Mouse (Mus musculus) hindbrain, embryonic 10.5 days (tissue): Measurements from ENCODE around the gene Utrn. TPM values are rescaled to one million over a fixed set of nuclear protein-coding genes. Genes with fewer than 3 reads are reported as not detected.

Experiments
- DNase-seq: peaks from one replicate; pipeline ENCODE4 v3.0.0-alpha.2; 2017; ENCODE audit warnings: low spot score
- H3K27ac ChIP-seq: fragments of 300-500 bp; sonication (generic); 2 replicates; pipeline ENCODE4 v1.5.1; 2016; ENCODE audit warnings: mild to moderate bottlenecking, moderate library complexity
- H3K27me3 ChIP-seq: fragments of 300-500 bp; sonication (generic); 2 replicates; pipeline ENCODE4 v1.6.1; 2016; ENCODE audit warnings: mild to moderate bottlenecking; ENCODE audit not compliant: poor library complexity, insufficient read depth, severe bottlenecking
- H3K36me3 ChIP-seq: fragments of 300-500 bp; sonication (generic); 2 replicates; pipeline ENCODE4 v1.6.1; 2016; ENCODE audit warnings: mild to moderate bottlenecking, moderate library complexity
- H3K4me1 ChIP-seq: fragments of 300-500 bp; sonication (generic); replicated peaks from 2 replicates; pipeline ENCODE4 v1.6.1; 2016; ENCODE audit warnings: mild to moderate bottlenecking
- H3K4me3 ChIP-seq: fragments of 300-500 bp; sonication (generic); 2 replicates; pipeline ENCODE4 v1.5.1; 2016; ENCODE audit warnings: mild to moderate bottlenecking, moderate library complexity
- H3K9me3 ChIP-seq: fragments of 300-500 bp; sonication (generic); 2 replicates; pipeline ENCODE4 v1.6.1; 2016; ENCODE audit warnings: mild to moderate bottlenecking, moderate library complexity
- WGBS: fragments of 180-500 bp; shearing (Covaris S2); methylation state at CpG from one replicate; pipeline ENCODE4 v1.1.7; 2016; 5-methylcytosine and 5-hydroxymethylcytosine counted together
- polyA plus RNA-seq: library from polyadenylated mRNA; unstranded; fragments of >200 nt; fragmentation: Nextera tagmentation; extraction: Ambion mirVana; gene quantifications from 2 replicates; pipeline ENCODE4 v1.2.1, GENCODE M21; 2016

The Utrn gene
- polyA plus RNA-seq, 1 experiment from 2014 or later = 38.7 TPM

GRCm38 (mm10) chr10:12575849-12576435, 293.2 kb downstream of the Utrn start:
- H3K4me1 ChIP-seq = peaks cover 47% of the 10 kb centered on the region
- H3K36me3 ChIP-seq = no peaks in the 10 kb centered on the region
- no peak for DNase-seq
- 85% methylated on average over 8 of the region's 8 CpGs for WGBS
- no peak overlapping the region for H3K4me3 ChIP-seq
- no peaks in the 10 kb centered on the region for H3K9me3 ChIP-seq
- H3K27me3 ChIP-seq = no peaks in the 10 kb centered on the region
- H3K27ac ChIP-seq = no peak overlapping the region

- no peak overlapping the region for H3K4me3 ChIP-seq
- no peaks in the 10 kb centered on the region for H3K36me3 ChIP-seq
- peaks cover 46% of the 10 kb centered on the region for H3K4me1 ChIP-seq
- WGBS = 57% methylated on average over 10 of the region's 10 CpGs
- H3K27ac ChIP-seq = no peak overlapping the region
- DNase-seq = no peak
- no peaks in the 10 kb centered on the region for H3K27me3 ChIP-seq
- H3K9me3 ChIP-seq = no peaks in the 10 kb centered on the region
Observed at GRCm38 (mm10) chr10:12574760-12575159, 294.4 kb downstream of the Utrn start.

GRCm38 (mm10) chr10:12573601-12574000, 295.6 kb downstream of the Utrn start:
- no peak for DNase-seq
- Histone ChIP-seq H3K4me1 (peaks cover 35% of the 10 kb centered on the region), H3K27ac (peak overlapping the region; percentile 62), H3K9me3 (no peaks in the 10 kb centered on the region), H3K27me3 (no peaks in the 10 kb centered on the region), H3K4me3 (peak overlapping the region; percentile 9; the same call in 1 of the 2 replicates), H3K36me3 (no peaks in the 10 kb centered on the region)
- WGBS = 3% methylated on average over 6 of the region's 6 CpGs

GRCm38 (mm10) chr10:12572759-12573158, 296.4 kb downstream of the Utrn start:
- Histone ChIP-seq H3K36me3 (no peaks in the 10 kb centered on the region), H3K4me3 (no peak overlapping the region), H3K27me3 (no peaks in the 10 kb centered on the region), H3K9me3 (no peaks in the 10 kb centered on the region), H3K4me1 (peaks cover 35% of the 10 kb centered on the region), H3K27ac (no peak overlapping the region)
- no peak for DNase-seq
- 5% methylated on average over 4 of the region's 4 CpGs for WGBS

- Histone ChIP-seq H3K9me3 (no peaks in the 10 kb centered on the region), H3K4me1 (no peaks in the 10 kb centered on the region), H3K27ac (no peak overlapping the region), H3K36me3 (no peaks in the 10 kb centered on the region), H3K27me3 (no peaks in the 10 kb centered on the region), H3K4me3 (no peak overlapping the region)
- DNase-seq = no peak
- WGBS = 80% methylated on average over 4 of the region's 4 CpGs
Observed at GRCm38 (mm10) chr10:12564425-12564824, 304.7 kb downstream of the Utrn start.

- peaks cover 9% of the 10 kb centered on the region for H3K4me1 ChIP-seq
- no peaks in the 10 kb centered on the region for H3K36me3 ChIP-seq
- no peak overlapping the region for H3K4me3 ChIP-seq
- no peaks in the 10 kb centered on the region for H3K27me3 ChIP-seq
- no peak overlapping the region for H3K27ac ChIP-seq
- no peaks in the 10 kb centered on the region for H3K9me3 ChIP-seq
- no peak for DNase-seq
- WGBS = 82% methylated on average over 5 of the region's 5 CpGs
Observed at GRCm38 (mm10) chr10:12558810-12559209, 310.4 kb downstream of the Utrn start.

- H3K27ac ChIP-seq = peak overlapping the region; percentile 53
- no peak overlapping the region for H3K4me3 ChIP-seq
- 62% methylated on average over 2 of the region's 2 CpGs for WGBS
- peaks cover 51% of the 10 kb centered on the region for H3K4me1 ChIP-seq
- DNase-seq = no peak
- H3K36me3 ChIP-seq = no peaks in the 10 kb centered on the region
- no peaks in the 10 kb centered on the region for H3K27me3 ChIP-seq
- no peaks in the 10 kb centered on the region for H3K9me3 ChIP-seq
Observed at GRCm38 (mm10) chr10:12554090-12554718, 315.0 kb downstream of the Utrn start.

- DNase-seq = no peak
- Histone ChIP-seq H3K9me3 (no peaks in the 10 kb centered on the region), H3K27me3 (no peaks in the 10 kb centered on the region), H3K27ac (peak overlapping the region; percentile 79), H3K4me1 (peaks cover 64% of the 10 kb centered on the region), H3K36me3 (no peaks in the 10 kb centered on the region), H3K4me3 (no peak overlapping the region)
- WGBS = 46% methylated on average over 5 of the region's 5 CpGs
Observed at GRCm38 (mm10) chr10:12552890-12553278, 316.3 kb downstream of the Utrn start.

- Histone ChIP-seq H3K4me1 (peaks cover 68% of the 10 kb centered on the region), H3K27me3 (no peaks in the 10 kb centered on the region), H3K36me3 (no peaks in the 10 kb centered on the region), H3K9me3 (no peaks in the 10 kb centered on the region), H3K4me3 (no peak overlapping the region), H3K27ac (peak overlapping the region; percentile 69; the same call in 1 of the 2 replicates)
- 28% methylated on average over 11 of the region's 11 CpGs for WGBS
- DNase-seq = peak; percentile 36
Observed at GRCm38 (mm10) chr10:12552196-12552889, 316.8 kb downstream of the Utrn start.

- H3K4me1 ChIP-seq = peaks cover 74% of the 10 kb centered on the region
- H3K9me3 ChIP-seq = no peaks in the 10 kb centered on the region
- no peaks in the 10 kb centered on the region for H3K36me3 ChIP-seq
- H3K4me3 ChIP-seq = no peak overlapping the region
- DNase-seq = no peak
- H3K27ac ChIP-seq = peak overlapping the region; percentile 69; the same call in 1 of the 2 replicates
- H3K27me3 ChIP-seq = no peaks in the 10 kb centered on the region
- 79% methylated on average over 5 of the region's 5 CpGs for WGBS
Observed at GRCm38 (mm10) chr10:12551735-12552134, 317.4 kb downstream of the Utrn start.

GRCm38 (mm10) chr10:12549945-12550540, 319.1 kb downstream of the Utrn start:
- WGBS = 9% methylated on average over 1 of the region's 1 CpGs
- Histone ChIP-seq H3K4me1 (peaks cover 80% of the 10 kb centered on the region), H3K27me3 (no peaks in the 10 kb centered on the region), H3K36me3 (no peaks in the 10 kb centered on the region), H3K9me3 (no peaks in the 10 kb centered on the region), H3K4me3 (no peak overlapping the region), H3K27ac (0 out of 2 replicates have a peak overlapping the region, but pooled peaks have one; percentile 45)
- no peak for DNase-seq

- no peaks in the 10 kb centered on the region for H3K27me3 ChIP-seq
- no peaks in the 10 kb centered on the region for H3K36me3 ChIP-seq
- no peak for DNase-seq
- WGBS = 14% methylated on average over 5 of the region's 5 CpGs
- H3K9me3 ChIP-seq = no peaks in the 10 kb centered on the region
- H3K4me3 ChIP-seq = 0 out of 2 replicates have a peak overlapping the region, but pooled peaks have one; percentile 51
- peaks cover 75% of the 10 kb centered on the region for H3K4me1 ChIP-seq
- no peak overlapping the region for H3K27ac ChIP-seq
Observed at GRCm38 (mm10) chr10:12549261-12549660, 319.9 kb downstream of the Utrn start.
